Mouse (Mus musculus): Measurements from ENCODE around the gene Shc3. TPM values are rescaled to one million over a fixed set of nuclear protein-coding genes. Genes with fewer than 3 reads are reported as not detected.

Shc3 gene
- polyA plus RNA-seq, 1 experiment from 2014 or later: not detected

- Histone ChIP-seq H3K9me3 (replicated peaks) (no peaks in the 10 kb centered on the region), H3K4me3 (replicated peaks) (no peak overlapping the region), H3K4me1 (replicated peaks) (no peaks in the 10 kb centered on the region; the same call in 1 of the 2 replicates), H3K27ac (no peak overlapping the region), H3K4me2 (peak overlapping the region; percentile 39), H3K27me3 (peaks cover 89% of the 10 kb centered on the region), H3K36me3 (no peaks in the 10 kb centered on the region), H3K9ac (no peak overlapping the region)
- ATAC-seq (ENCODE audit: low read depth): no peak
- DNase-seq: no peak
- 3% methylated on average over 13 of the region's 13 CpGs for WGBS (ENCODE audit: insufficient replicate concordance)
Measured at GRCm38 (mm10) chr13:51568501-51568901, 718 bp downstream of the Shc3 start.

DNA sequence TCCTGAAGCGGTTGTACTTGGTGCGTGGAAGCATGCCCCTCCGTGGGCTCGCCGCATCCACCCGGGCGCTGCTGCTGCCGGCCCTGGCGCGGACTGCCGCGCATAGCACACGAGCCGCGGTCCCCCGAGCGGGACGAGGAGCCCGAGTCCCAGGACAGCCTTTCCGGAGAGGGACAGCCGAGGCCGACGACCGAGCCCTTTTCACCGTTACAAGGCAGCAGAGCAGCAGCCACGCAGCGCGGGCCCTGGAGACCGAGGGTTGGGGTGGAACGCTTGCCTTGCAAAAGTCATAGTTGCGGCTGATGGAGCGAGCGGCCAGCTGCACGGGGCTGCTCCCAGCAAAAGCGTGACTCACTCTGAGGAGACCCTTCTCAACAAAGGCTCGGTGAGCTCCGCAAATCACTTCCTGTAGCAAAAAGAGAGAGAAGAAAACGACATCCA is 1.8 kb downstream of the Shc3 start:
- no peak overlapping the region for H3K9ac ChIP-seq
- no peak for ATAC-seq (ENCODE audit: low read depth)
- no peaks in the 10 kb centered on the region; the same call in 1 of the 2 replicates for H3K4me1 ChIP-seq (replicated peaks)
- 1% methylated on average over 38 of the region's 38 CpGs for WGBS (ENCODE audit: insufficient replicate concordance)
- peak overlapping the region; percentile 34 for H3K4me3 ChIP-seq (replicated peaks)
- peak overlapping the region; percentile 53 for H3K4me2 ChIP-seq
- H3K9me3 ChIP-seq (replicated peaks): no peaks in the 10 kb centered on the region
- no peak for DNase-seq
- H3K36me3 ChIP-seq: no peaks in the 10 kb centered on the region
- peaks cover 90% of the 10 kb centered on the region for H3K27me3 ChIP-seq
- no peak overlapping the region for H3K27ac ChIP-seq

DNA sequence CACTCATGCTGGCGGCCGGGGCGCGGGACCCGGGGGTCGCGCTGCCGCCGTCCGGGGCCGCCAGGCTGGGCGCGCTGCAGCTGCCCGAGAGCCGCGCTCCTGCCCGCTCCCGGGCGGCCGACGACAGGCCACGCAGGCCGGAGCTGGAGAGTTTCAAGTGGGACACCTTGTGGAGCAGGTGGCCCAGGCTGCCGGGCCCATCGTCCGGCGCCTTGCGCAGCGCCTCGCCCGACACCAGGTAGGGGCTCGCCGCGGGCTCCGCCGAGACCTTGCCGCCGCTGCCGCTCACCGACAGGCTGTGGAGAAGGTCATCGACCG is 2.2 kb downstream of the Shc3 start:
- DNase-seq (no peak), ATAC-seq (ENCODE audit: low read depth) (no peak)
- Histone ChIP-seq H3K27ac (no peak overlapping the region), H3K4me3 (replicated peaks) (peak overlapping the region; percentile 34), H3K9me3 (replicated peaks) (no peaks in the 10 kb centered on the region), H3K4me1 (replicated peaks) (no peaks in the 10 kb centered on the region; the same call in 1 of the 2 replicates), H3K36me3 (no peaks in the 10 kb centered on the region), H3K4me2 (peak overlapping the region; percentile 53), H3K9ac (no peak overlapping the region), H3K27me3 (peaks cover 88% of the 10 kb centered on the region)
- 2% methylated on average over 42 of the region's 42 CpGs for WGBS (ENCODE audit: insufficient replicate concordance)

DNA sequence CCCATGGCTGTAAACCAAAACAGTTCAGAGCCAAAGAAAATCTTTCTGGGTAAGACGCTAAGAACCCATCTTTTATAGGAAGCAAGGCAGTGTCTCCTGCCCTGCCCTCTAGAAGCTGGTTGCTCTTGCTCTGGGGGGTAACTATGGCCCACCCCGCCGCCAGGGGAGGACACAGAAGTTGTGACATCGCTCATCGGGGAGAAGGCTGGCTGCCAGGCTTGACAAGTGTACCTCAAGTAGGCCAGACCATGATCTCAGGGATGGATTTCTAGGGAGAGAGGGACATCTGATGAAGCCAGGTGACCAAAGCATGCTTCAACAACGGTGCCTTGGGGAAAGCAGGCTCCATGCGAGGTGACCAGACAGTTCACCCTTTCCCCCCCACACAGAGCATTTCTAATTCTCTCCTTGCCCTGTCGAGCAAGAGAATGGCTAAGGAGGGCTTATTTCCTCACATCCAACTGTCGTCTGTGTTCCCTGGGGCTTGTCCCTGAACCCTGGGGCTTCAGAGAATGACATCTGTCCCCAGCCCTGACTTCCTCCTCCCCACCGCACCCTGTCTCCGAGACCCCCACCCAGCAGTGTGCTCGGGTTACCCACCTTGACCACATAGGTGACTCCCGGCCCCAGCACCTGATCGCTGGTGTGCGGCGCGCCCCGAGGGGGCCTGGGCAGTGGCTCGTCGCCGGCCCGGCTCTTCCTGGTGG is 2.7 kb downstream of the Shc3 start:
- no peak overlapping the region for H3K9ac ChIP-seq
- 7% methylated on average over 22 of the region's 22 CpGs for WGBS (ENCODE audit: insufficient replicate concordance)
- ATAC-seq (ENCODE audit: low read depth) (no peak), DNase-seq (no peak)
- H3K4me3 ChIP-seq (replicated peaks): peak overlapping the region; percentile 34
- no peaks in the 10 kb centered on the region; the same call in 1 of the 2 replicates for H3K4me1 ChIP-seq (replicated peaks)
- peaks cover 83% of the 10 kb centered on the region for H3K27me3 ChIP-seq
- H3K9me3 ChIP-seq (replicated peaks): no peaks in the 10 kb centered on the region
- no peak overlapping the region for H3K27ac ChIP-seq
- no peaks in the 10 kb centered on the region for H3K36me3 ChIP-seq
- H3K4me2 ChIP-seq: peak overlapping the region; percentile 53

- ATAC-seq (ENCODE audit: low read depth) (no peak), DNase-seq (no peak)
- no peak overlapping the region for H3K4me2 ChIP-seq
- no peak overlapping the region for H3K9ac ChIP-seq
- 58% methylated on average over 6 of the region's 6 CpGs for WGBS (ENCODE audit: insufficient replicate concordance)
- no peak overlapping the region for H3K4me3 ChIP-seq (replicated peaks)
- no peaks in the 10 kb centered on the region for H3K9me3 ChIP-seq (replicated peaks)
- H3K27ac ChIP-seq: no peak overlapping the region
- peaks cover 66% of the 10 kb centered on the region for H3K27me3 ChIP-seq
- no peaks in the 10 kb centered on the region for H3K36me3 ChIP-seq
- H3K4me1 ChIP-seq (replicated peaks): no peaks in the 10 kb centered on the region; the same call in 1 of the 2 replicates
Measured at GRCm38 (mm10) chr13:51564741-51565140, 4.5 kb downstream of the Shc3 start.

- Histone ChIP-seq H3K4me3 (replicated peaks) (no peak overlapping the region), H3K9me3 (replicated peaks) (no peaks in the 10 kb centered on the region), H3K36me3 (no peaks in the 10 kb centered on the region), H3K4me2 (no peak overlapping the region), H3K4me1 (replicated peaks) (no peaks in the 10 kb centered on the region), H3K27ac (no peak overlapping the region), H3K9ac (no peak overlapping the region), H3K27me3 (no peaks in the 10 kb centered on the region)
- no peak for DNase-seq
- WGBS (ENCODE audit: insufficient replicate concordance): 77% methylated on average over 11 of the region's 11 CpGs
- no peak for ATAC-seq (ENCODE audit: low read depth)
Measured at GRCm38 (mm10) chr13:51553343-51553742, 15.9 kb downstream of the Shc3 start.

DNA sequence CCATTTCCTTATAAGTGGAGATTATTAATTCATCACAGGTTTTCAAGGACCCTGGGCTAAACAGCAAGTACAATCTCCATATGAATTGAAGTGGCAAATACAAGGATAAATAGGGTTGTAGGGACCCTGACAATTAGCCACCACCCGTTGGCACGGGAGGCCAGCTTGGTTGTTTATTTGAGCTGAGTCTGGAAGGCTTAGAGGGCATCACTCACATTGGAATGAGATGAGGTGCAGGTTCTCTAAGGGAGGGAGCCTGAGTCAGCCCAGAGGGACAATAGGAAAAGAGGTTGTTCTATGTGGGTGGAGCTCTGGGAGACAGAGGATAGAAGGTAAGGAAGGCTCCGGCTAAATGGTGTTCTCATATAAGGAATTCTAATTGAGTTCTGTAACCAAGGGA is 17.0 kb downstream of the Shc3 start:
- Histone ChIP-seq H3K4me3 (replicated peaks) (no peak overlapping the region), H3K27me3 (no peaks in the 10 kb centered on the region), H3K4me2 (no peak overlapping the region), H3K4me1 (replicated peaks) (no peaks in the 10 kb centered on the region), H3K9ac (no peak overlapping the region), H3K9me3 (replicated peaks) (no peaks in the 10 kb centered on the region), H3K36me3 (no peaks in the 10 kb centered on the region), H3K27ac (no peak overlapping the region)
- 59% methylated on average over 3 of the region's 3 CpGs for WGBS (ENCODE audit: insufficient replicate concordance)
- no peak for DNase-seq
- no peak for ATAC-seq (ENCODE audit: low read depth)

GRCm38 (mm10) chr13:51551824-51552223 is 17.4 kb downstream of the Shc3 start:
- DNase-seq (no peak), ATAC-seq (ENCODE audit: low read depth) (no peak)
- Histone ChIP-seq H3K9me3 (replicated peaks) (no peaks in the 10 kb centered on the region), H3K4me1 (replicated peaks) (no peaks in the 10 kb centered on the region), H3K9ac (no peak overlapping the region), H3K27me3 (no peaks in the 10 kb centered on the region), H3K4me2 (no peak overlapping the region), H3K36me3 (no peaks in the 10 kb centered on the region), H3K27ac (no peak overlapping the region), H3K4me3 (replicated peaks) (no peak overlapping the region)
- WGBS (ENCODE audit: insufficient replicate concordance): 55% methylated on average over 3 of the region's 3 CpGs

- DNase-seq (no peak), ATAC-seq (ENCODE audit: low read depth) (no peak)
- H3K4me2 ChIP-seq: no peak overlapping the region
- no peak overlapping the region for H3K9ac ChIP-seq
- H3K4me1 ChIP-seq (replicated peaks): no peaks in the 10 kb centered on the region
- WGBS (ENCODE audit: insufficient replicate concordance): 64% methylated on average over 8 of the region's 8 CpGs
- no peak overlapping the region for H3K4me3 ChIP-seq (replicated peaks)
- no peaks in the 10 kb centered on the region for H3K27me3 ChIP-seq
- H3K27ac ChIP-seq: no peak overlapping the region
- H3K9me3 ChIP-seq (replicated peaks): no peaks in the 10 kb centered on the region
- no peaks in the 10 kb centered on the region for H3K36me3 ChIP-seq
Measured at GRCm38 (mm10) chr13:51539816-51540215, 29.4 kb downstream of the Shc3 start.

- no peak for DNase-seq
- Histone ChIP-seq H3K4me3 (replicated peaks) (no peak overlapping the region), H3K36me3 (no peaks in the 10 kb centered on the region)
Measured at GRCm38 (mm10) chr13:51535326-51535725, 33.9 kb downstream of the Shc3 start.

GRCm38 (mm10) chr13:51526480-51526879 is 42.7 kb downstream of the Shc3 start:
- Histone ChIP-seq H3K4me1 (replicated peaks) (no peaks in the 10 kb centered on the region), H3K4me2 (no peak overlapping the region), H3K27ac (no peak overlapping the region), H3K9me3 (replicated peaks) (no peaks in the 10 kb centered on the region), H3K4me3 (replicated peaks) (no peak overlapping the region), H3K9ac (no peak overlapping the region), H3K27me3 (no peaks in the 10 kb centered on the region), H3K36me3 (no peaks in the 10 kb centered on the region)
- DNase-seq (no peak), ATAC-seq (ENCODE audit: low read depth) (no peak)
- WGBS (ENCODE audit: insufficient replicate concordance): 21% methylated on average over 7 of the region's 7 CpGs

More at GRCm38 (mm10) chr13:51535326-51535725, 33.9 kb downstream of the Shc3 start:
- no peak overlapping the region for H3K27ac ChIP-seq
- H3K4me1 ChIP-seq (replicated peaks): no peaks in the 10 kb centered on the region
- no peak overlapping the region for H3K4me2 ChIP-seq
- 57% methylated on average over 7 of the region's 7 CpGs for WGBS (ENCODE audit: insufficient replicate concordance)
- H3K9me3 ChIP-seq (replicated peaks): no peaks in the 10 kb centered on the region
- no peaks in the 10 kb centered on the region for H3K27me3 ChIP-seq
- ATAC-seq (ENCODE audit: low read depth): no peak
- H3K9ac ChIP-seq: no peak overlapping the region

GRCm38 (mm10) chr13:51524316-51524715 is 44.9 kb downstream of the Shc3 start:
- Histone ChIP-seq H3K27me3 (no peaks in the 10 kb centered on the region), H3K4me2 (no peak overlapping the region), H3K27ac (no peak overlapping the region), H3K9me3 (replicated peaks) (no peaks in the 10 kb centered on the region), H3K4me1 (replicated peaks) (no peaks in the 10 kb centered on the region), H3K36me3 (no peaks in the 10 kb centered on the region), H3K9ac (no peak overlapping the region), H3K4me3 (replicated peaks) (no peak overlapping the region)
- ATAC-seq (ENCODE audit: low read depth) (no peak), DNase-seq (no peak)
- 65% methylated on average over 4 of the region's 4 CpGs for WGBS (ENCODE audit: insufficient replicate concordance)
